Mouse (Mus musculus) layer of hippocampus, adult 18-20 months (tissue): Measurements from ENCODE around the gene Dgkg. TPM values are rescaled to one million over a fixed set of nuclear protein-coding genes. Genes with fewer than 3 reads are reported as not detected.

ENCODE experiments used
- DNase-seq, 2 experiments: peaks; one replicate each; pipeline ENCODE4 v3.0.0; 2022; ENCODE audit warnings: low spot score in 2 of 2
- microRNA-seq, 2 experiments: library from miRNA; unstranded; fragments of <30 nt; microRNA quantifications; one replicate each; pipeline ENCODE4 v1.2.0; 2021
- total RNA-seq, 2 experiments: library from RNA; stranded (reverse); gene quantifications; 2 replicates each; pipeline ENCODE4 v1.2.3; 2021

The Dgkg gene
- total RNA-seq, 2 experiments from 2014 or later, result 209 to 215 TPM

GRCm38 (mm10) chr16:22441317-22441716 is 215.7 kb downstream of the Dgkg start:
- DNase-seq, result no peak

- peak; percentile 50 to 57 for DNase-seq
These were observed 216.8 kb downstream of the Dgkg start for GRCm38 (mm10) chr16:22440269-22440668.

GRCm38 (mm10) chr16:22439499-22440177 is 217.4 kb downstream of the Dgkg start, which contains the start of gene Etv5:
Gene Etv5 (minus strand): TSS chr16:22439719.
- DNase-seq, result peak; percentile 99 to 100

- peak; percentile 46 to 67 for DNase-seq
These were observed 218.3 kb downstream of the Dgkg start for GRCm38 (mm10) chr16:22438441-22439373.

GRCm38 (mm10) chr16:22436106-22436505 is 220.9 kb downstream of the Dgkg start:
- DNase-seq, result no peak

- no peak for DNase-seq
These were observed 222.5 kb downstream of the Dgkg start for GRCm38 (mm10) chr16:22434530-22434929.

GRCm38 (mm10) chr16:22433944-22434343 is 223.1 kb downstream of the Dgkg start:
- no peak for DNase-seq

- no peak for DNase-seq
These were observed 225.2 kb downstream of the Dgkg start for GRCm38 (mm10) chr16:22431773-22432172.

- DNase-seq, result no peak
These were observed 225.7 kb downstream of the Dgkg start for GRCm38 (mm10) chr16:22431335-22431734.

GRCm38 (mm10) chr16:22430211-22430951 is 226.6 kb downstream of the Dgkg start:
- peak; percentile 83 to 91 for DNase-seq

- no peak for DNase-seq
These were observed 227.6 kb downstream of the Dgkg start for GRCm38 (mm10) chr16:22429377-22429776.

- DNase-seq, result peak; percentile 84 to 94
These were observed 228.1 kb downstream of the Dgkg start for GRCm38 (mm10) chr16:22428853-22429341.

- DNase-seq, result no peak
These were observed 230.2 kb downstream of the Dgkg start for GRCm38 (mm10) chr16:22426866-22427265.

- no peak for DNase-seq
These were observed 234.8 kb downstream of the Dgkg start for GRCm38 (mm10) chr16:22422256-22422655.

Small RNAs within 50 kb of the gene (microRNA-seq; reads per million reads assigned to microRNA genes)
- 0 reads per million in 2 experiments for gene Mir6362
- 0 reads per million in 2 experiments for gene Mir8095

Other genes with a start within 250 kb of the Dgkg start
- gene Etv5, start 217.5 kb downstream of the Dgkg start, total RNA-seq, result 10 to 100 TPM; 49.2 to 54.5 TPM
- not detected for gene Crygs, start 154.4 kb upstream of the Dgkg start, total RNA-seq
- 10 to 100 TPM; 15.0 to 16.4 TPM for gene Tbccd1, start 200.4 kb upstream of the Dgkg start, total RNA-seq
- 10 to 100 TPM; 67.0 to 69.8 TPM for gene Dnajb11, start 200.6 kb upstream of the Dgkg start, total RNA-seq
- gene Ahsg, start 234.1 kb upstream of the Dgkg start, total RNA-seq, result not detected